Mouse (Mus musculus) cortical plate, adult 2 months (tissue): ENCODE measurements around the gene Draxin.

Experiments
- CTCF ChIP-seq: fragments of 200-500 bp; IDR thresholded peaks from 2 replicates; pipeline ENCODE4 v1.5.1; 2011; ENCODE audit warnings: mild to moderate bottlenecking, control low read depth, low read length; ENCODE audit not compliant: insufficient read depth; ENCODE audit errors: extremely low read depth
- POLR2A ChIP-seq: fragments of 200-500 bp; IDR thresholded peaks from 2 replicates; pipeline ENCODE4 v1.6.1; 2011; ENCODE audit warnings: mild to moderate bottlenecking, low read length, control low read depth; ENCODE audit not compliant: insufficient read depth; ENCODE audit errors: extremely low read depth

DNA sequence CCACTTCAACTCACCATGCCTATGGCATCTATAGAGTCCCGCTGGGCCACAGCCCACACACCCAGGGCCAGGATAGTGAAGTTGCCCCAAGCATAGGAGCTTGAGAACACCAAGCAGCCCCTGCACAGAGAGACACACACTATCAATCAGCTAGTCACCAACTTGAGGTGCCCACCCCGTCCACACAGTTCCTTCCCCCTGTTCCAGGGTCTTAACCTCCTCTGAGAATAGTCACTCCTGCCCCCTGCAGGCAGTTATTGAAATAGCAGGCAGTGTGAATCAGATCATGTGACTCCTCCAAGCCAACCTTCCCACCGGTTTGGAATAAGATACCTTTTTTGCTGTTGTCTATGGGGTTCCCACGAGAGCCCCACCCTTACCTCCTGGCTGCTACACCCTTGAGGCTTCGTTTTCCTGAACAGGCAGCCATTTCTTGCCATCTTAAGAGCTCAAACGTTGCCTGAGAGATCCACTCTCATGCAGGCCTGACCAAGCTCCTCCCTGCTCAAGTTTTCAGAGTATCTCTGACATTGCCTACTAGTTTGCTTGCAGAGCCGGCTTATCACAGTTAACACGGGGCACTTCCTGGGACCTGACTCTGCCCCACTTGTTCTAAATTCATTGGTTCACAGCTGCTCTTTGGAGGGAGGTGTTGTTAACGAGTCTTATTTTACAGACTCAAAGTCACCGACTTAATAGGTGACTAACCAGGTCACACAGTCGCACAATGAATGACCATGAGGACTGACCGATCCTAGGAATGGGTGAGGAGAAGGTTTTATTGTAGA lies 48.0 kb downstream of the Draxin start:
- no peak for TF ChIP-seq POLR2A
- peak; percentile 62 for TF ChIP-seq CTCF
